Mouse (Mus musculus) cerebellum, postnatal 10 days (tissue): ENCODE results near the gene Fat3.

Experiments
- DNase-seq, 2 experiments: peaks; one replicate each; pipeline ENCODE4 v3.0.0; 2021; ENCODE audit warnings: mixed read lengths in 2 of 2

Gene Fat3

GRCm38 (mm10) chr9:16007516-16007915 lies 493.6 kb downstream of the Fat3 start:
- no peak for DNase-seq

- DNase-seq: no peak
These were observed 498.1 kb downstream of the Fat3 start for GRCm38 (mm10) chr9:16002991-16003390.

DNA sequence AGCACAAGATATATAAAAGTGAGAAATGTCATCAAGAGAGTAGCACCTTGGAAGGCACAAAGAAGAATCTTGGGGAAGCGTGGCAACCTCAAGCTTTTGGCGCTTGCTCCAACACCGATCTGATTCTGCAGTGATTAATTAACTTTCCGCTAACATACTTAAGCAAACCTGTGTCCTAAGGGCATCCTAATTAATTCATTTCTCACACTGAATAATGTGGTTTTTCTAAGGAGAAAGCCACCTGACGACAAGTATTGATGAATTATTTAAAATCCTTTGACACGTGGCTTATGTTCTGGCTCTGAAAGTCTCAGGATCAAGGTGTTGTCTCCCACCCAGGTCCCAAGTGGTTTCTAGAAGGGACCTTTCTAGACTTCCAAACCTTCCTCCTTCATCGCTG lies 506.3 kb downstream of the Fat3 start:
- DNase-seq: no peak

DNA sequence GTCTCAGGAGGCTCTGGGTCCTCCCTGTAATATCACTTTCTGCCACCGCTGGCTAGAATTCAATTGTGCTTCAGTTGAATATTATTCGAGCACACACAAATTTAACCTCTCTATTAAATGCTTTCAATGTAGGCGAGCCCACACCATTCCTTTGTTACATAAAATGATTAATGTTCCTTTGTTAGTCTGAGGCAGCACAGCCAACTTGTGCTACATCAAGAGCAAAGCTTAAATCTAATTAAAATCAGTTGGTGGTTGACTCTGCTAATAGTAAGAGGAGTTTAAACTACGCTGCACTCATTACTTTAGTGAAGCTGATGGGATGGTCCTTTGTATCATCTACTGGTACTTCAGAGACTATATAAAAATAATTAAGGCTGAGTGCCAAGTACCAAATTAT lies 506.9 kb downstream of the Fat3 start:
- DNase-seq: no peak

DNA sequence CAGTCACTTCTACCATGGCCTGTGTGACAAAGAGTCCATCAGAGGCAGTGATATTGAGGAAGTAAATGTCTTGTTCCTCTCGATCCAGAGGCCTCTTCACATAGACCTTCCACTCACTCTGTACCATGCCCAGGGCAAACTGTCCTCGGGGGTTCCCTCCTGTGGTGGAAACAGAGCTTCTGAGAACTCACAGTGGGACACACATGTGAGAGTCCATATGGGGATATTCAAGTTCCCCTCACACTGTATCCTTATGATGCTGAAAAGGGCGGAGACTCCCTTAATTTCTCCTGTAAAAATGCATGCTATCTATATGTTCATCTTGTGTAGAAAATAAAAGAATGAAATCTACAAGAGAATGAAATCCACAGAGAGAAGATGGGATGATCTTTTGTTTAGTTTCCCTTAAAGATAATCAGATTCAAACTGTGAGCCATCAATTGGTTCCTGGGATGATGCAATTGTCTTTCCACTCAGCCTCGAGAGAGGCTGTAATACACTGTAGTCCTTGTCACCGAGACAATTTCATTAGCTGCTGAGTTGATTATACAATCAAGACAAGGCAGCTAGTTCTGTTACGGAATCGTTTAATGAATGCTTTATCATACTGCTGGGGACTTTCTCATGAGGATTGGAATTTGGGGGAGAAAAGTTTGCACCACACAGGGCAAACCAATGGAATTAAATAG lies 508.8 kb downstream of the Fat3 start:
- no peak for DNase-seq

DNA sequence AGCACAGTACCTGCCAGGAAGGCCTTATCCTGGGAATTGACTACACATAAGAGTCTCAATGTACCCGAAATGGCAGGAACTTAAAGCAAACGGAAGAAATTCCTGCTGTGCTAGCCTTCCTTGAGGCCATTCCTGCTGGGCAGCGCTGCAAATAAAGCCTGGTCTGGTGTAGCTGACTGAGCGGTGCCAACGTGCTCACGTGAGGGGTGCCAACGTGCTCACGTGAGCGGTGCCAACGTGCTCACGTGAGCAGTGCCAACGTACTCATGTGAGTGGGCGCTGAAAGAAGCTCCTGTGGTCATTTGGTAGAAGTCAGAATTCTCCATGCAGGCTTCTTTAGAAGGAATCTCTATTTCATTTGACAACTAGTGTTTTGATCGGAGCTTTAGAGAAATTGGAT lies 522.8 kb downstream of the Fat3 start:
- peak; percentile 57 to 62 for DNase-seq

DNA sequence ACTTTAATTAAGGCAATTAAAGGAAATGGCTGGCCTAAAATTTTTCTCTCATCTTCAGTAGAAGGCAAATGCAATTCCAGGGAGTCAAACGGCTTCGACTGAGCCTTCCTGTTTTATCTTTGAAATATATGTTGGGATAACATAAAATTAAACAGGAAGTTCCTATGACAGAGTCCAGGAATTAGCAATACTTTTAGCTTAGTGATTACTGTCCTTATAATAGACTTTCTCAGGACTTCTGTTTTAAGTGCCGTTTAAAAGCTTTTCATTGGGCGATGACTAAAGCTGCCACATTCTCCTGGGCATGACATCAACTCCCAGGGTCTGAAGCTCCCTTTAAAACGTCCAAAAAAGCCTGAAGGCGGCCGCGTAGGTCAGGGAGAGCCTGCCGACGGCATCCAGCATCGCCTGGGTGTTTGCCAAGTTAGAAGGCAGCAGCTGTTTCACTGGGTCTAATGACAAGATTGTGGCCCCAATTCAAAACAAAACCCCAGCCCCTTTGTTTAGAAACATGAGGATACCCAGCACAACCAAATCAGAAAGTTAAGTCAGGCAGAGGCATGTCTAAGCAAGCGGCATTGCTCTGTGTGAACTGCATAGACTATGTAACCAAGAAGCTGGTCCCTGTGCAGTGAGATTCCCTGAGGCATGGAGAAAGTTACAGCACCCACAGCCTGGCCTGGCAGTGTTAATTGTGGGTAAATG lies 524.0 kb downstream of the Fat3 start:
- peak; percentile 71 to 79 for DNase-seq

- peak in 1 of 2 experiments; percentile 18 for DNase-seq
These were observed 525.1 kb downstream of the Fat3 start for GRCm38 (mm10) chr9:15975999-15976398.

DNA sequence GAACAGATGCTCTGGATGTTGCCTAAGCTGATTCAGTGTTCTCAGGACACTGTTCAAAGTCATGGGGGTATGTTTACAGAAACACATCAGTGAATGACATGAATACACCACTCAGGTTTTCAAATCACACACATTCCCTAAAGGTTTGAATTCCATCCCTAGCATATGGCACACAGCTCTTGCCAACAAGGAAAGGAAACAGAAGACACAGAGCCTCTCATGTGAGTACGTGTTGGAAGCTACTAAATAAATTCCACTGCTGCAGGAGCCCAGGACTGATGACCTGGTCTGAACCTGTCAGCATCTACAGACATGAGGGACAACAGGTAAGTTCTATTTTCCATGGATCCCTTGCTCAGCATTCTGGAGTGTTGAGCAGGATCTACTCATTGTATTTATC lies 528.9 kb downstream of the Fat3 start:
- DNase-seq: peak; percentile 43 to 45

- DNase-seq: no peak
These were observed 529.7 kb downstream of the Fat3 start for GRCm38 (mm10) chr9:15971393-15971792.

- DNase-seq: no peak
These were observed 536.9 kb downstream of the Fat3 start for GRCm38 (mm10) chr9:15964198-15964597.

- no peak for DNase-seq
These were observed 538.2 kb downstream of the Fat3 start for GRCm38 (mm10) chr9:15962886-15963285.

- no peak for DNase-seq
These were observed 542.8 kb downstream of the Fat3 start for GRCm38 (mm10) chr9:15958224-15958787.

DNA sequence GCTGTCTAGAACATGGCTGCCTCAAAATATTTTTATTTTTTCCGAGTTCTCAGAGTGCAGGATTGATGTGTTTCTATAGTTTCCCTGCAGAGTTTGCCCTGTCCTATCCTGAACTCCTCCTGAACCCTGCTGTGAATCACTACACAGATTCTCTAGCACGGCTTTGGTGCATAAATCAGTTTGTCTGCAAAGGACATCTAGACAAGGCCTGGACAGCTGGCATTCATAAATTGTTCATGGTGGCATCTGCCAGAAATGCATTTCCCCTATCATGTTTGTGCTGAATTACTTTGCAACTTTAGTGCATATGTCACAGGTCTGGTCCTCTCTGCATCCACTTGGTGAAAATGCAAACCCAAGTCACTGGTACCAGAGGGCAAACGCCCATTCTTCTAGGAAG lies 543.3 kb downstream of the Fat3 start:
- DNase-seq: no peak

DNA sequence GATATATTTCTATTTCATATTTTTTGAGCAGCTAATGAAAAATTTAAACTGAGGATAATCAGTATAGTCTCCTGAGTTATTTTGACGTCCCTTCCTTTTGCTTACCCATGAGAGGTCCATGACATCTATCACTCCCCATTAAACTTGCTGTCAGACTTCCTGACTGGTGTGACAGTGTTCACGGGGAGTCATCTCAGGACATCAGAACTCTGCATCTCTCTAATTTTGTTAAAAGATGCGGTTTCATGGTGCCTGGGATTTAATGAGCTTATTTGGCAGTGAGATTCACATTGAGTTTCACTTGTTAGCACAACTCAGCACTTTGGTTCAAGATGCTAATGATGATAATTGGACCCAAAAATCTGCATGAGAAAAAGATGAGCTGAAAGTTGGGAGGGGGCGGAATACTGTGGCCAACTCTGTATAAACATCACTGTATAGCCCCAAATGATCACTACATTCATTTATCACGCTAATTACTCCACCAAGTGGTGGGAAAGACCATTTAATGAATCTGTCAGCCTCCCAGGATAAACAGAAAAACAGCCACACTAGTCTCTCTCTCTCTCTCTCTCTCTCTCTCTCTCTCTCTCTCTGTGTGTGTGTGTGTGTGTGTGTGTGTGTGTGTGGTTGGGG lies 545.8 kb downstream of the Fat3 start:
- DNase-seq: no peak

- no peak for DNase-seq
These were observed 546.8 kb downstream of the Fat3 start for GRCm38 (mm10) chr9:15954338-15954704.

DNA sequence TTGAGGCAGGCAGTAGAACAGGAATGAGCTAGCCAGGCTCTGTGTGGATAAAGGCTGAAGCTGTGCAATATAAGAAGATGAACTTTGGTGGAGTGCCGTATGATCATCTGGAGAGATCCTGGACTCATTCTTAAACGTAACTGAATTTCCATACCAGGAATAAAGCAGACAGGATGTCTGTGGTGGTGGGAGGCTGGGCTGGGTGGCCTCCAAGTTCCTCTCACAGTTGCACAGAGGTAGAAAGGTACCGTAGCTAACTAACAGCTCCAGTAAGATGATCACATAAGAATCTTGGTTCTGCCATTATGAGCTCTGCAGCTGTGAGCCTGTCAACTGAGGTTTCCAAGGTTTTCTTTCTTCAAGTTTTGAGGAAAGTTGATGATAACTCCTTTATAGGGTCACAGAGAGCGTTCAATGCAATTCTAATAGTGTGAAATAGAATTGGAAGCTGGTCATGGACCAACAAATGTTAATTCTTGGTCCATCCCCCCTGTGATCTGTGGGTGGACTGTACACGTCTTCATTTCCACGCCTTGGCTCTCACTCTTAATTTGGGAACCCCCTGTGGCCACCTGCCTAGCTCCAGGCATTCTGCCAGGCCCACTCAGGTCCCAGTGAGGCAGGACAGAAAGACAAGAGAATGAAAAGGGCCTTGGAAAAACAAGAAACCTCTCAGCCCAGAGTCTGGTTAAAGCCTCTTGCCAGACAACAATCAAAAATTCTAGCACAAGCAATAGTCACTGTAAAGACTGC lies 547.3 kb downstream of the Fat3 start:
- DNase-seq: peak; percentile 43 to 60

GRCm38 (mm10) chr9:15948086-15948485 lies 553.0 kb downstream of the Fat3 start:
- no peak for DNase-seq

GRCm38 (mm10) chr9:15944182-15944581 lies 556.9 kb downstream of the Fat3 start:
- DNase-seq: no peak

DNA sequence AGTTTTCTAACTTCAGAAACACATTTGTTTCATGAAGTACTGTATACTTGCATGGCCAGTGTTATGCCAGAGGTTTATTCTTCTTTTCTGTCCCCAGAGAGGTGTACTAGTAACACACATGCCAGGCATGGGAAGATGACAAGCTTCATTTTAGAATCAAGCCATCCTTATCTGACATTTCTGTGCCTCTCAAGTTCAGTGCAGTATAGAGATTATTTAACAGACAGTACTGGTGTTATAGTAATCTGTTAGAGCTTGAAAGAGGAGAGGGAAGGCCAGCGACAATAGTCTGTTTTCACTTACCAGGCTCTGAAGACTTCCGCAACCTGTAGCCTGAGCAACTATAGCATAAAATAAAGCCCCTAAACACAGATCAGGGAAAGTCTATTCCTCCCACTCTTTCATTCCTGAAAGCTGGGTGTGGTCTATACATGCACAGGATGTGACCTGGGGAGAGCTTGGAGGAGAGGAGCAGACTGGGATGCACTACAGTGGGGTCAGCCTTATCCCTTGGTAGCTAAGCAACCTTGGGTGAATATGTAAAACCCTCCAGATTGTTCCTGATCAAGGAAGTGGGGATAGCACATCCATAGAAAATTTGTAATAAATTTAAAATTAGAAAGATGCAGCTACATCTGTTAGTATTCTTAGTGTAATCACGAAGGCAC lies 557.5 kb downstream of the Fat3 start:
- no peak for DNase-seq

DNA sequence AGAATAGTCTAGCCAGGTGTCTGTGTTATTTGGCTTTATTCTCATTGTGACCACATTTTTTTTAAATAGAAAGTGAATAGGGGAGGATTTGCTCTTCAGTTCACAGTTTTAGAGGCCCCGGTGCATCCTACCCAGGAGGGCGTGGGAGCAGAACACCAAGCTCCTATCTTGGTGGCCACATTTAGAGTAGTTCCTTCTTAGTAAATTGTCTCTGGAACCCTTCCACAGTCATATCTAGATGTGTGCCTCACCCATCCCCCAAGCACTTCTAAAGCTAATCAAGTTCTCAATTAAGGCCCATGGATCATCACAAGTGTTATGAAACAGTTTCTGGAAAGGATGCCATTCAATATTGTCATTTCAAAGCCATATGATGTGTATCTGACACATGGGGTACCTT lies 559.3 kb downstream of the Fat3 start:
- no peak for DNase-seq

- DNase-seq: no peak
These were observed 560.0 kb downstream of the Fat3 start for GRCm38 (mm10) chr9:15940933-15941673.
